Comparison of ENCODE assay signal across 8 mouse cellular contexts in the genomic region with DNA sequence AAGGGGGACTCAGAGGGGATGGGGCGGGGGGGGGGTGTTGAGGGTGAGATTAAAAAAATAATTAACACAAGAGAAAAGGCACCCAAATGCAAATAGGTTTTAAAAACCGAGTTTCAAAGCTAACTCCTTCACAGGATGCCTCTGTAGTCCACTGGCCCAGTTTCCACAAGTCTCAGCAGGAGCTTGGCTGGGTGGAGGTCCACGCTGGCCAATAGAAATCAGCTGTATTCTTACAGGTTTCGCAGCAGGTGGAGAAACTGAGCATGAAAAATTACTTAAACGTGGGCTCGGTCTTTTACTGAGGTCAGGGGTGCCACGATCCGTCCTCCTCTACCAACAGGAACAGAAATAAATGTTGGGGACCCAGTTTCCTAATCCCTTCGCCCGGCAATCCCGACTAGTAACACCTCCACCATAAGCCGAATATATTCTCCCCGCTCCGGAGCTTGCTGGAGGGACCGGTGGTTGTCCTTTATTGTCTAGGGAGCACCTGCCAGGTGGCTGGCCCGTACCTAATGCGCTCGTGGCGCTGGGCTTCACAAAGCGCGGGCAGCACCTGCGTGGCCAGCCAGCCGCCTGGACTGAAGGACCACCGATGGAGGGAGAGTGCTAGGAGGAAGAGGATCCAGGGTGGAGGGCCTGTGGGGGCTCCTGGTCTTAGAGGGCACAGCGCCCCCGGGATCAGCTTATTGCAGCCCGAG. TPM values are rescaled to one million over a fixed set of nuclear protein-coding genes. Genes with fewer than 3 reads are reported as not detected.
DNase-seq lines count a peak whose midpoint lies in the region; ATAC-seq and TF ChIP-seq lines count a peak whose summit lies in the region.

No protein-coding gene starts in this region.

- no peak for TF ChIP-seq CTCF in ES-Bruce4 (IDR thresholded peaks at IDR 0.05; ENCODE audit: low read depth, low read length)

- H3K4me3 ChIP-seq in heart, embryonic 13.5 days: peak overlapping the region; percentile 72
- peak overlapping the region; percentile 87 for H3K4me3 ChIP-seq in ES-Bruce4 (ENCODE audit: low read depth, low read length)
- peak overlapping the region; percentile 62 for H3K4me3 ChIP-seq in forebrain, embryonic 12.5 days (replicated peaks)
- peak overlapping the region; percentile 71 for H3K4me3 ChIP-seq in liver, embryonic 12.5 days

- no peak for DNase-seq in heart, postnatal 10 days
- DNase-seq in right cerebral cortex, postnatal 14 days: no peak

- H3K4me2 ChIP-seq in heart, embryonic 13.5 days: peak overlapping the region; percentile 100
- H3K4me2 ChIP-seq in forebrain, embryonic 12.5 days: peak overlapping the region; percentile 98
- peak overlapping the region; percentile 98 for H3K4me2 ChIP-seq in liver, embryonic 12.5 days

- H3K9me3 ChIP-seq in heart, embryonic 13.5 days: no peaks in the 10 kb centered on the region
- no peaks in the 10 kb centered on the region for H3K9me3 ChIP-seq in ES-Bruce4 (replicated peaks; ENCODE audit: control insufficient read depth, insufficient read depth, low read length, poor library complexity, severe bottlenecking)
- no peaks in the 10 kb centered on the region for H3K9me3 ChIP-seq in forebrain, embryonic 12.5 days
- no peaks in the 10 kb centered on the region for H3K9me3 ChIP-seq in liver, embryonic 12.5 days (replicated peaks)

- no peaks in the 10 kb centered on the region for H3K36me3 ChIP-seq in heart, embryonic 13.5 days
- H3K36me3 ChIP-seq in ES-Bruce4 (ENCODE audit: control insufficient read depth, insufficient read depth, low read length, poor library complexity, severe bottlenecking): no peaks in the 10 kb centered on the region
- no peaks in the 10 kb centered on the region for H3K36me3 ChIP-seq in forebrain, embryonic 12.5 days (replicated peaks)
- H3K36me3 ChIP-seq in liver, embryonic 12.5 days: no peaks in the 10 kb centered on the region

- ATAC-seq in heart, embryonic 13.5 days (ENCODE audit: extremely low read depth, insufficient number of reproducible peaks, low FRiP score, low TSS enrichment): no peak
- no peak; the same call in 1 of the 2 replicates for ATAC-seq in forebrain, embryonic 12.5 days (ENCODE audit: low FRiP score)
- peak; percentile 33 for ATAC-seq in liver, embryonic 12.5 days
- ATAC-seq in megakaryocyte progenitor cell, adult 5-6 weeks (replicated peaks; ENCODE audit: poor library complexity): no peak
- ATAC-seq in erythroid progenitor cell, adult 5-6 weeks (replicated peaks; ENCODE audit: low FRiP score, poor library complexity, severe bottlenecking): no peak

- intact Hi-C loops in heart, postnatal 10 days (cut with DNase I): loop anchor here (2.0 kb wide), 1 partner anchor 278 kb away; no protein-coding TSS in a partner anchor

- no peak for TF ChIP-seq EP300 in ES-Bruce4 (IDR thresholded peaks at IDR 0.05; ENCODE audit: insufficient read depth, low read depth, low read length)

- peaks cover 53% of the 10 kb centered on the region for H3K27me3 ChIP-seq in heart, embryonic 13.5 days (replicated peaks)
- no peaks in the 10 kb centered on the region for H3K27me3 ChIP-seq in ES-Bruce4 (ENCODE audit: control insufficient read depth, insufficient read depth, low read length, poor library complexity, severe bottlenecking)
- peaks cover 53% of the 10 kb centered on the region for H3K27me3 ChIP-seq in forebrain, embryonic 12.5 days
- H3K27me3 ChIP-seq in liver, embryonic 12.5 days (replicated peaks): peaks cover 28% of the 10 kb centered on the region

- H3K9ac ChIP-seq in heart, embryonic 13.5 days: peak overlapping the region; percentile 83
- H3K9ac ChIP-seq in ES-Bruce4 (ENCODE audit: low read depth, poor library complexity, severe bottlenecking): peak overlapping the region; percentile 80
- peak overlapping the region; percentile 72 for H3K9ac ChIP-seq in forebrain, embryonic 12.5 days
- peak overlapping the region; percentile 70 for H3K9ac ChIP-seq in liver, embryonic 12.5 days

- WGBS in heart, embryonic 13.5 days: 5% methylated on average over 27 of the region's 27 CpGs
- 2% methylated on average over 27 of the region's 27 CpGs for WGBS in forebrain, embryonic 12.5 days
- 6% methylated on average over 27 of the region's 27 CpGs for WGBS in liver, embryonic 12.5 days (ENCODE audit: insufficient replicate concordance)

- H3K4me1 ChIP-seq in heart, embryonic 13.5 days: peaks cover 24% of the 10 kb centered on the region
- H3K4me1 ChIP-seq in ES-Bruce4 (ENCODE audit: control insufficient read depth, insufficient read depth, low read length): peaks cover 1% of the 10 kb centered on the region
- peaks cover 18% of the 10 kb centered on the region for H3K4me1 ChIP-seq in forebrain, embryonic 12.5 days
- H3K4me1 ChIP-seq in liver, embryonic 12.5 days: peaks cover 53% of the 10 kb centered on the region

- TF ChIP-seq POLR2A in ES-Bruce4 (IDR thresholded peaks at IDR 0.05; ENCODE audit: insufficient read depth, low read length): no peak

- no peak overlapping the region for H3K27ac ChIP-seq in heart, embryonic 13.5 days (replicated peaks)
- no peak overlapping the region for H3K27ac ChIP-seq in ES-Bruce4 (ENCODE audit: insufficient read depth, low read length)
- no peak overlapping the region for H3K27ac ChIP-seq in forebrain, embryonic 12.5 days
- no peak overlapping the region for H3K27ac ChIP-seq in liver, embryonic 12.5 days

RNA-seq across cellular contexts. Expression of a gene that starts 0.4 kb away (rescaled TPM):
- 10.6 and 11.1 TPM in 2 replicates for polyA plus RNA-seq in heart, embryonic 13.5 days (2015; fragmentation: Nextera tagmentation; extraction: Ambion mirVana)
- total RNA-seq in heart, postnatal 10 days (2021): 10 to 100 TPM in 1 of 2 experiments, 1 to 10 TPM in 1; 8.1 to 11.3 TPM
- 36.4 and 36.6 TPM in 2 replicates for polyA plus RNA-seq in ES-Bruce4 (2011; ENCODE audit: insufficient read depth, insufficient read length, low read depth, missing spikeins)
- 23.9 and 27.5 TPM in 2 replicates for polyA plus RNA-seq in forebrain, embryonic 12.5 days (2016; fragmentation: Nextera tagmentation; extraction: Ambion mirVana)
- polyA plus RNA-seq in liver, embryonic 12.5 days (2016; fragmentation: Nextera tagmentation; extraction: Ambion mirVana): 25.6 and 25.8 TPM in 2 replicates
- 170 and 204 TPM in 2 replicates for total RNA-seq in megakaryocyte progenitor cell, adult 5-6 weeks (2015)
- total RNA-seq in megakaryocyte progenitor cell, adult 5-6 weeks (2017): 88.1 and 106 TPM in 2 replicates
- 25.2 and 26.8 TPM in 2 replicates for total RNA-seq in erythroid progenitor cell, adult 5-6 weeks (2015; ENCODE audit: low replicate concordance)
- total RNA-seq in erythroid progenitor cell, adult 5-6 weeks (2017; ENCODE audit: low replicate concordance): 3.2 and 6.8 TPM in 2 replicates
